Mouse (Mus musculus) myocyte (in vitro differentiated cells): ENCODE results near the gene Syndig1. TPM values are rescaled to one million over a fixed set of nuclear protein-coding genes. Genes with fewer than 3 reads are reported as not detected.

Experiments used
- H3K27me3 ChIP-seq: one replicate; pipeline ENCODE4 v1.6.1; 2011; ENCODE audit not compliant: control insufficient read depth, insufficient read depth, insufficient read length
- H3K36me3 ChIP-seq: one replicate; pipeline ENCODE4 v1.6.1; 2011; ENCODE audit not compliant: control insufficient read depth, insufficient read depth
- H3K4me2 ChIP-seq: one replicate; pipeline ENCODE4 v1.6.1; 2011; ENCODE audit warnings: low read depth, control low read depth
- H3K4me3 ChIP-seq: one replicate; pipeline ENCODE4 v1.5.1; 2011; ENCODE audit warnings: mild to moderate bottlenecking, control low read depth, moderate library complexity
- H3K79me2 ChIP-seq: one replicate; pipeline ENCODE4 v1.6.1; 2011; ENCODE audit not compliant: control insufficient read depth, insufficient read depth
- H3ac ChIP-seq: one replicate; pipeline ENCODE4 v1.6.1; 2011; ENCODE audit not compliant: control insufficient read depth, insufficient read length
- CEBPB ChIP-seq: IDR thresholded peaks from 2 replicates; pipeline ENCODE4 v1.6.1; 2011; ENCODE audit warnings: mild to moderate bottlenecking, moderate library complexity; ENCODE audit not compliant: poor library complexity, insufficient read depth, severe bottlenecking
- E2F4 ChIP-seq: IDR thresholded peaks from one replicate; pipeline ENCODE4 v1.6.1; 2011; ENCODE audit warnings: mild to moderate bottlenecking, control low read depth, moderate library complexity; ENCODE audit not compliant: insufficient read depth
- MAX ChIP-seq: IDR thresholded peaks from one replicate; pipeline ENCODE4 v1.6.1; 2011; ENCODE audit warnings: low read depth, mild to moderate bottlenecking, control low read depth
- MYOD1 ChIP-seq, 3 experiments: IDR thresholded peaks; one replicate each; pipeline ENCODE4 v1.6.1; 2011; ENCODE audit warnings: control low read depth in 2 of 3, low read depth in 2 of 3, mild to moderate bottlenecking in 2 of 3, moderate library complexity in 1 of 3; ENCODE audit not compliant: insufficient read length in 2 of 3, control insufficient read depth in 1 of 3
- MYOG ChIP-seq, 3 experiments: IDR thresholded peaks; one replicate each; pipeline ENCODE4 v1.6.1; 2011; ENCODE audit warnings: control low read depth in 2 of 3, low read depth in 2 of 3, mild to moderate bottlenecking in 2 of 3; ENCODE audit not compliant: insufficient read length in 2 of 3, control insufficient read depth in 1 of 3, insufficient read depth in 1 of 3
- POLR2A ChIP-seq: IDR thresholded peaks from one replicate; pipeline ENCODE4 v1.6.1; 2011; ENCODE audit warnings: low read depth, mild to moderate bottlenecking, control low read depth, moderate library complexity; ENCODE audit not compliant: insufficient read length
- POLR2AphosphoS2 ChIP-seq: IDR thresholded peaks from one replicate; pipeline ENCODE4 v1.6.1; 2011; ENCODE audit warnings: low read depth, control low read depth; ENCODE audit not compliant: insufficient read length
- REST ChIP-seq: IDR thresholded peaks from one replicate; pipeline ENCODE4 v1.6.1; 2011; ENCODE audit warnings: mild to moderate bottlenecking, control low read depth, moderate library complexity; ENCODE audit not compliant: insufficient read depth, insufficient read length
- SRF ChIP-seq: IDR thresholded peaks from one replicate; pipeline ENCODE4 v1.6.1; 2011; ENCODE audit warnings: low read depth; ENCODE audit not compliant: control insufficient read depth, insufficient read length
- TCF12 ChIP-seq: IDR thresholded peaks from one replicate; pipeline ENCODE4 v1.6.1; 2011; ENCODE audit warnings: mild to moderate bottlenecking, control low read depth; ENCODE audit not compliant: poor library complexity, insufficient read depth, severe bottlenecking
- TCF3 ChIP-seq: IDR thresholded peaks from one replicate; pipeline ENCODE4 v1.6.1; 2011; ENCODE audit warnings: low read depth, control low read depth; ENCODE audit not compliant: insufficient read length
- USF1 ChIP-seq: IDR thresholded peaks from one replicate; pipeline ENCODE4 v1.6.1; 2011; ENCODE audit warnings: low read depth, mild to moderate bottlenecking, control low read depth, moderate library complexity
- polyA plus RNA-seq: library from polyadenylated mRNA; unstranded; fragments of >200 nt; fragmentation: generic; extraction: Trizol; gene quantifications from one replicate; pipeline ENCODE4 v1.2.1, GENCODE M21; 2012; ENCODE audit warnings: missing spikeins

Syndig1 gene
- polyA plus RNA-seq, 1 experiment = not detected

GRCm38 (mm10) chr2:149906694-149907093, 77.7 kb downstream of the Syndig1 start:
- Histone ChIP-seq H3K79me2 (no peaks in the 10 kb centered on the region), H3K4me3 (no peak overlapping the region), H3K27me3 (no peaks in the 10 kb centered on the region), H3K4me2 (no peak overlapping the region), H3ac (no peak overlapping the region), H3K36me3 (no peaks in the 10 kb centered on the region)
- TF ChIP-seq REST (no peak), SRF (no peak), MAX (no peak), USF1 (no peak), POLR2AphosphoS2 (no peak), CEBPB (no peak)

GRCm38 (mm10) chr2:149917162-149917561, 88.2 kb downstream of the Syndig1 start:
- Histone ChIP-seq H3K4me2 (no peak overlapping the region), H3K27me3 (no peaks in the 10 kb centered on the region), H3K79me2 (no peaks in the 10 kb centered on the region), H3ac (no peak overlapping the region), H3K36me3 (no peaks in the 10 kb centered on the region), H3K4me3 (no peak overlapping the region)
- TF ChIP-seq POLR2AphosphoS2 (no peak), TCF3 (no peak), USF1 (no peak), CEBPB (no peak), POLR2A (no peak), SRF (no peak), REST (no peak), MYOD1 (IDR thresholded peaks at IDR 0.05; ENCODE audit: control insufficient read depth in 1 of 3, insufficient read length in 2 of 3, low read depth in 2 of 3) (no peak), MYOG (IDR thresholded peaks at IDR 0.05; ENCODE audit: control insufficient read depth in 1 of 3, insufficient read depth in 1 of 3, insufficient read length in 2 of 3, low read depth in 2 of 3) (no peak), MAX (no peak), TCF12 (no peak), E2F4 (no peak)

GRCm38 (mm10) chr2:149923561-149923960, 94.5 kb downstream of the Syndig1 start:
- Histone ChIP-seq H3K36me3 (no peaks in the 10 kb centered on the region), H3K4me2 (no peak overlapping the region), H3K27me3 (no peaks in the 10 kb centered on the region), H3K4me3 (no peak overlapping the region), H3K79me2 (no peaks in the 10 kb centered on the region), H3ac (no peak overlapping the region)
- no peak for TF ChIP-seq SRF
- TF ChIP-seq POLR2A = no peak
- no peak for TF ChIP-seq MAX
- TF ChIP-seq REST = no peak
- TF ChIP-seq MYOD1 (IDR thresholded peaks at IDR 0.05; ENCODE audit: control insufficient read depth in 1 of 3, insufficient read length in 2 of 3, low read depth in 2 of 3) = no peak
- no peak for TF ChIP-seq POLR2AphosphoS2
- TF ChIP-seq USF1 = no peak
- no peak for TF ChIP-seq MYOG (IDR thresholded peaks at IDR 0.05; ENCODE audit: control insufficient read depth in 1 of 3, insufficient read depth in 1 of 3, insufficient read length in 2 of 3, low read depth in 2 of 3)
- no peak for TF ChIP-seq TCF12
- no peak for TF ChIP-seq TCF3
- no peak for TF ChIP-seq CEBPB
- no peak for TF ChIP-seq E2F4

- no peaks in the 10 kb centered on the region for H3K36me3 ChIP-seq
- H3K27me3 ChIP-seq = no peaks in the 10 kb centered on the region
- H3K4me2 ChIP-seq = no peak overlapping the region
- H3K4me3 ChIP-seq = no peak overlapping the region
- H3K79me2 ChIP-seq = no peaks in the 10 kb centered on the region
- TF ChIP-seq MYOG (IDR thresholded peaks at IDR 0.05; ENCODE audit: control insufficient read depth in 1 of 3, insufficient read depth in 1 of 3, insufficient read length in 2 of 3, low read depth in 2 of 3) (no peak), REST (no peak), MYOD1 (IDR thresholded peaks at IDR 0.05; ENCODE audit: control insufficient read depth in 1 of 3, insufficient read length in 2 of 3, low read depth in 2 of 3) (no peak), USF1 (no peak), MAX (no peak), TCF12 (no peak), POLR2AphosphoS2 (no peak), TCF3 (no peak), E2F4 (no peak), SRF (no peak), CEBPB (no peak)
- no peak overlapping the region for H3ac ChIP-seq
Measured at GRCm38 (mm10) chr2:149925911-149926310, 96.9 kb downstream of the Syndig1 start.

- Histone ChIP-seq H3ac (no peak overlapping the region), H3K4me2 (no peak overlapping the region), H3K27me3 (no peaks in the 10 kb centered on the region), H3K79me2 (no peaks in the 10 kb centered on the region), H3K4me3 (no peak overlapping the region), H3K36me3 (no peaks in the 10 kb centered on the region)
- TF ChIP-seq CEBPB (no peak), POLR2A (no peak), POLR2AphosphoS2 (no peak), SRF (no peak), USF1 (no peak), REST (no peak), MAX (no peak), TCF3 (no peak), E2F4 (no peak), MYOD1 (IDR thresholded peaks at IDR 0.05; ENCODE audit: control insufficient read depth in 1 of 3, insufficient read length in 2 of 3, low read depth in 2 of 3) (no peak), MYOG (IDR thresholded peaks at IDR 0.05; ENCODE audit: control insufficient read depth in 1 of 3, insufficient read depth in 1 of 3, insufficient read length in 2 of 3, low read depth in 2 of 3) (no peak), TCF12 (no peak)
Measured at GRCm38 (mm10) chr2:149927001-149927400, 98.0 kb downstream of the Syndig1 start.
